Mouse (Mus musculus): ENCODE data around the gene Retreg1.

- TF ChIP-seq MYOG (IDR thresholded peaks at IDR 0.05; ENCODE audit: control insufficient read depth in 1 of 3, insufficient read depth in 1 of 3, insufficient read length in 2 of 3, low read depth in 2 of 3), result peak in 2 of 3 experiments; percentile 37 to 78
- TF ChIP-seq POLR2A (IDR thresholded peaks at IDR 0.05; ENCODE audit: insufficient read length, low read depth), result no peak
- no peak for TF ChIP-seq MAX (IDR thresholded peaks at IDR 0.05; ENCODE audit: low read depth)
- TF ChIP-seq USF1 (IDR thresholded peaks at IDR 0.05; ENCODE audit: low read depth), result no peak
- peak; percentile 13 for TF ChIP-seq TCF3 (IDR thresholded peaks at IDR 0.05; ENCODE audit: insufficient read length, low read depth)
Measured at GRCm38 (mm10) chr15:25876601-25877161, 33.7 kb downstream of the Retreg1 start.

Measured in myocyte (in vitro differentiated cells).